Mouse (Mus musculus): ENCODE measurements around the gene Flrt3.

Flrt3 gene

GRCm38 (mm10) chr2:140621730-140622337 is 49.4 kb downstream of the Flrt3 start:
- DNase-seq = no peak

GRCm38 (mm10) chr2:140615451-140615850 is 55.8 kb downstream of the Flrt3 start:
- DNase-seq = no peak

Measured in kidney, postnatal 25 days (tissue).